Mouse (Mus musculus) MEL (cell line): ENCODE data around the gene Mcl1.

Experiments
- CTCF ChIP-seq, 3 experiments: IDR thresholded peaks in 2 of 3; conservative IDR thresholded peaks in 1 of 3; 2 replicates each; pipeline ENCODE4 v1.5.1; 2011 to 2012; ENCODE audit warnings: low read length in 3 of 3, low read depth in 2 of 3, mild to moderate bottlenecking in 2 of 3, improper control_type of control experiment in 1 of 3, inconsistent platforms in 1 of 3, mixed read lengths in 1 of 3, moderate library complexity in 1 of 3; ENCODE audit not compliant: control insufficient read depth in 1 of 3, insufficient read depth in 1 of 3, poor library complexity in 1 of 3, severe bottlenecking in 1 of 3
- GATA1 ChIP-seq: IDR thresholded peaks from 2 replicates; pipeline ENCODE4 v1.6.1; 2011; ENCODE audit warnings: low read depth, low read length, improper control_type of control experiment
- MAZ ChIP-seq: IDR thresholded peaks from 2 replicates; pipeline ENCODE4 v1.6.1; 2012; ENCODE audit warnings: low read depth, mild to moderate bottlenecking, inconsistent platforms, low read length, improper control_type of control experiment
- NELFE ChIP-seq: IDR thresholded peaks from 2 replicates; pipeline ENCODE4 v1.6.1; 2011; ENCODE audit warnings: low read depth, low read length, improper control_type of control experiment
- POLR2A ChIP-seq, 2 experiments: IDR thresholded peaks; 2 replicates each; pipeline ENCODE4 v1.6.1; 2011 to 2012; ENCODE audit warnings: low read length in 2 of 2, mild to moderate bottlenecking in 2 of 2, control low read depth in 1 of 2, improper control_type of control experiment in 1 of 2, low read depth in 1 of 2, moderate library complexity in 1 of 2; ENCODE audit not compliant: control insufficient read depth in 1 of 2, insufficient read depth in 1 of 2, poor library complexity in 1 of 2
- RAD21 ChIP-seq: IDR thresholded peaks from 2 replicates; pipeline ENCODE4 v1.6.1; 2011; ENCODE audit warnings: mild to moderate bottlenecking, low read depth, low read length, improper control_type of control experiment
- TAL1 ChIP-seq: IDR thresholded peaks from 2 replicates; pipeline ENCODE4 v1.6.1; 2012; ENCODE audit warnings: mild to moderate bottlenecking, inconsistent platforms, low read length, moderate library complexity, mixed read lengths
- TCF12 ChIP-seq: IDR thresholded peaks from 2 replicates; pipeline ENCODE4 v1.6.1; 2014; ENCODE audit warnings: low read depth, mild to moderate bottlenecking, inconsistent platforms, low read length, improper control_type of control experiment, moderate library complexity
- ZC3H11A ChIP-seq: IDR thresholded peaks from 2 replicates; pipeline ENCODE4 v1.6.1; 2012; ENCODE audit warnings: low read depth, mild to moderate bottlenecking, inconsistent platforms, low read length, improper control_type of control experiment
- ZMIZ1 ChIP-seq: IDR thresholded peaks from 2 replicates; pipeline ENCODE4 v1.6.1; 2012; ENCODE audit warnings: low read depth, mild to moderate bottlenecking, inconsistent platforms, low read length, improper control_type of control experiment, moderate library complexity

GRCm38 (mm10) chr3:95684846-95685245 is 26.3 kb downstream of the Mcl1 start:
- TF ChIP-seq RAD21: no peak
- no peak; the same call in 1 of the 2 replicates for TF ChIP-seq TAL1
- no peak for TF ChIP-seq CTCF (IDR thresholded peaks at IDR 0.05 in 2 of 3, conservative IDR thresholded peaks at IDR 0.05 in 1 of 3; ENCODE audit: control insufficient read depth in 1 of 3, insufficient read depth in 1 of 3, low read depth in 2 of 3, low read length in 3 of 3, poor library complexity in 1 of 3, severe bottlenecking in 1 of 3)
- TF ChIP-seq NELFE: no peak
- TF ChIP-seq ZC3H11A: no peak
- no peak for TF ChIP-seq POLR2A (IDR thresholded peaks at IDR 0.05; ENCODE audit: control insufficient read depth in 1 of 2, insufficient read depth in 1 of 2, low read depth in 1 of 2, low read length in 2 of 2, poor library complexity in 1 of 2)
- no peak for TF ChIP-seq ZMIZ1
- no peak for TF ChIP-seq GATA1
- TF ChIP-seq TCF12: no peak
- no peak for TF ChIP-seq MAZ
